Mouse (Mus musculus) frontal cortex, postnatal 14 days (tissue): ENCODE results near the gene 4930579G24Rik.

Experiments
- DNase-seq, 2 experiments: peaks; one replicate each; pipeline ENCODE4 v3.0.0; 2022; ENCODE audit warnings: low spot score in 2 of 2

4930579G24Rik gene

DNA sequence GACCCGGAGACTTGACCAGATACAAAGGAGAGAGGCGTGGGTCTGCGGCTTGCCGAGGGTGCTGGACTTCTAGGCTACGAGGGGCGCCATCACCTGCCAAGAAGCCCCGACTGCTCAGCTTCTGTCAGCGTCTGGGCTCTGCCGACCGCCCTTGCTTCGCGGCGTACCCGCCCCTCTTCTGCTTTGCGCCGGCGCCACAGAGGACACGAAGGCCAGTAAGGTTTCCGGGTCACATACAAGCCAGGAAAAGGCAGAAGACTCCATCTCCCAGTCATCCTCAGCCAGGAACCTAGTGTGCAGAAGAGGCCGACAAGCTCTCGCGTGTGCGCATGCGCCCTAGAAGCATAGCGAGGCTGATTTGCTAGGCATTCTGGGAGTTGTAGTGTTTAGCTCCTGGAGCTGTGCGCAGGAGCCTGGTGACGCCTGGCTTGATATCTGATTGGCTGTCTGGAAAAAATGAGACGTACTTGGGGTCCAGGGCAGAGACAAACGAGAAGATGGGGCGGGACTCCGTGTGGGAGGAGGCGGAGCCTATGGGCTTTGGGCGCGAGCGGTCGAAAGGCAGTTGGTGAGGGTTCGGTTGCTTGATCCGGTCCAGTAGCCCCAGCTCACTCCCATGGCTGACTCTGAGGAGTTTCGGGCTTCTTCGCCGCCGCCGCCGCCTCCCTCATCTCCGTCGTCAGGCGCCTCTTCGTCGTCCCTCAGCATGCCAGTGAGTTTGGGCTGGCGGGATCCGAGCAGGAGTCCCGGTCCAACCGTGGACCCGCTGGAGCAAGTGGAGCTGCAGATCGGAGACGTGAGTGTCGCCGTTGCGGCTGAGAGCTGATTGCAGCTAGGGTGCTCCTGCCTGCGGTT lies at the start of gene 4930579G24Rik:
Gene 4930579G24Rik, plus strand, starts transcription at position 519 of the 855 bp plus-strand sequence.
- peak; percentile 94 to 99 for DNase-seq

DNA sequence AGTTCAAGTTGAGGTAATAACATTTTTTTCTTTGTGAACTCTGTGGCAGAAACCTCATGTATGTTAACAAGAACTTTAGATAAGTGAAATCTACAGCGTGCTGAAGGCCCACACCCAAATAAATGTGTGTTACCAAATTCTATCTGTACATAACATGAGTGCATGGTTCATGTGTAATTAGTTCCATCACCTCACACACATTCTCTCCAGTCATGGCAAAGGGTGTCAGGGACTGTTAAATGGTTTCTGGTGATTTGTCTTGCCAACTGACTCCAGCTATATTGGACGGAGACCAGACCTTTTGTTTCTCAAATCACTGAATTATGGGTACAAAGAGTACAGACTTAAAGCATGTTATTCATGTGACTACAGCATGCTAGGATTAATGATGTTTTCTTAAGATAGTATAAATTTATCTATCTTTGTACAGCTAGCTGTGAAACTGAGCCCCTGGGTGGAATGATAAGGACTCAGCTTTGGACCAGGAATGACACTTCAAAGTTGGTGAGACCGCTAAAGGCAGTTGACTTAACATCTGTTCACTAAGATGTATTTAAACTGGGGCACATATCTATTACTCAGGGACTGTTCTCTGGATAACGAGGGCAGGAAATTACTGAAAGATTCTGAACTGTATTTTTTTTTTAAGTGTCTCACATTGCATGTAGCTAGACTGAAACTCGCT lies 48.8 kb upstream of the 4930579G24Rik start:
- no peak for DNase-seq

DNA sequence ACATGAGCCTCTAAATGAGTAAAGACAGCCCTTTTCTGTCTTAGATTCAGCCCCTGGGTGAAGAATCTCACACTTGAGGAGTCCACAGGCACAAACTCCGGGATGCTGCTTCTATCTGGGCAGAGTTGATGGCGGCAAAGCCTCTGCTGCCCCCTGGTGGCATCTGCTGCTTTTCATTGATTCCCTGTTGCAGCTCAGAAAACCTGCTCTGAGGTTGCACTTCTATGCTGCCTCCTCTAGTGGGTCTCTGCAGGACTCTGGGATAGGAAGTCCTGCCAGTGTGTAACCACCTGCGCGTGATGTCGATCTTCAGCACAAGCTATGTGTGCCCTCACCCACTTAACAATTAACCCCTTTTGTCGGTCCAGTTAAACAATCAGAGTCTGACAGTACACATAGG lies 42.1 kb upstream of the 4930579G24Rik start:
- peak; percentile 81 to 92 for DNase-seq

DNA sequence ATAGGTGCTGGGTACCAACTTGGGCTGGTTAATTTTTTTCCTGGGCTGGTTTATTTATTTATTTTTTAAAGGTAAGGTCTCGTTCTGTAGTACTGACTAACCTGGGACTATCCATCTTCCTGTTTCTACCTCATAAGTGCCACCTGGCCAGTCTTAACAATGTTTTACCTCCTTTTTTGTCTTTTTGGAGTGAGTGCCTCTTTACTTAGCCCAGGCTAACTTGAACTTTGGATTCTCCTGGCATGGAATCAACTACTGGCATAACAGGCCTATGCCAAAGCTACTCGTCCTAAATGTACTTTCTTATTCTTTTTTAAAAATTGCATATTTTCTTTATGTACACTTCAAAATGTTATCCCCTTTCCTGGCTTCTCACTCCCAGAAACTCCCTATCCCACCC lies 39.2 kb upstream of the 4930579G24Rik start:
- DNase-seq, result no peak

DNA sequence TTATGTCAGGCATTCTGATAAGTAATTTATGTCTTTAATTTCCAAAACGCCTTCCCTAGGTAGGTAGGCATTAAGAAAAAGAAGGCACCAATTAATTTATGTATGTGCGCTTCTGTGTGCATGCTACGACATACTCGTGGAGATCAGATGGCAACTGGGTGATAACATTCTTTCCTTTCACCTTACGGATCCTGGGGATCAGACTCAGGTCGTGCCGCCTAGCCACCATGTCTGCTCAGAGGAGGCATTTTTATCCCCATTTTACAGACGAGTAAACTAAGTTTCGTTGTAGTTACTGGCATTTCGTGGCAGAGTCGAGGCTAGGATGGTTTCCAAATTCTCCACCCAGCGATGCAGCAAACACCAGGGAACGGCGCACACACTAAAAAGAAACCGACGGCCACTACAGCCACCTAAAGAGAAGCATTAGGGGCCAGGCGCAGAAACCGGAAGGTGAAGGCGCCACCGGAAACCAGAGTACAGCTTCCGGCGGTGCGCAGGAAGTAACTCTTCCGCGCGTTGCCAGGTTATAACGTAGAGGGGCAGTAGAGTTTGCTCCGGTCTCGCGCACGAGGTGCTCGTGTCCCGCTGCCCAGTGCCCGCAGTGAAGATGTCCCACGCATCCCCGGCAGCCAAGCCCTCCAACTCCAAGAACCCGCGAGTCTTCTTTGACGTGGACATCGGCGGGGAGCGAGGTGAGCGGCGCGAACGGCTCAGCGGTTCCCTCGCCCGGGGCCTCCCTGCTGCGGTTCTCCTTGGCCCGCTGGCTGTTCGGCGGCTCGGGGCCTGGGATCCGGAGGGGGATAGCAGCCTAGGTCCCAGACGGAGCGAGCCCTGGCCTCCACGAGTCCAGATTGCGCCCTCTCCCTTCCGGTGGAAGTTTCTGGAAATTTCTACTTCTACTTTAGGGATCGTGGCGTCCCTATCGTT lies 37.8 kb upstream of the 4930579G24Rik start, which contains the start of gene Ppid:
Gene Ppid, plus strand, starts transcription at position 480 of the 930 bp plus-strand sequence.
- DNase-seq, result peak; percentile 59 to 61

DNA sequence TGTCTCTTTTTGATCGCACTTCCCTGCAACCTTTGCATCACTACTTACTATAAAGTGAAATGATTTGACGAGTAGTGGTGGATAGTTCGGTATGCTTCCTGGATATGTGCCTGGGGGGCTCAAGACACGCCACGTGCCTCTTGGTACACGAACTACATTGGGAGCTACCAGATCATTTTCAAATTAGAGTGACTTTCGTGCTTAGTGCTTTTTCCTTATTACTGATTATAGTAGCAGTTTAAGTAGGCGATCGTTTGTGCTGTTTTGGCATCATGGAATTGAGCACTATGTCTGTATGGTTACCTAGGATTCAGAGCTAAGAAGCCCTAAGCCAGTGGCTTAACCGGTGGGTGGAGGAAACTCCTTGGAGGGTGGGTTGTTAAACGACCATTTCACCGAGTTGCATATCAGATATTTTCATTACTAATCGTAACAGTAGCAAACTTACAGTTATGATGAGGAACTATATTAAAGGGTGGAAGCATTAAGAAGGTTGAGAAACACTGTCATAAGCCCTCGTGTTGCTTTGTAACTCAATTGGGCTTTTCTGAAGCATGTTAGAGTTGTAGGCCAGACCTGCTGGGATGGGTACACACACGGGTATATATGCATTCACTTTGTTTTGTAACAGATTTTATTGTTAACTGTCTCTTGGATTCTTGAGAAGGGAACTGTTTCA lies 36.9 kb upstream of the 4930579G24Rik start:
- DNase-seq, result no peak

DNA sequence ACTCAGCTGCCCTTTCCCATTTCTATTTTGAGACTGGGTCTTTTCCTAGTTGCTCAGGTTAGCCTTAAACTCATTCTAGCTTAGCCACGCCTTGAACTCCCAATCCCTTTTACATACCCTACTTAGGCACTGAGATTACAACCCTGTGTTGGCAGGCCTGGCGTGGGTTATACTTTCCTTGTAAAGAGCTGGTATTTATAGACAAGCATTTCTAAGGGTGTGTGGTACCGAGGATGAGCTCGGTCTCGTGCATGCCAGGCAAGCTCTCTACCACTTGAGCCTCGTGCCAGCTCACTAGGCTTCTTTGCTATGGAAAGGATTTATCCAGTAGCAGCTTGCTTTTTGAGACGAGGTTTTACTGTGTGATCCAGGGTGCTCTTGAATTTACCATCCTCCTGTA lies 33.4 kb upstream of the 4930579G24Rik start:
- DNase-seq, result no peak

DNA sequence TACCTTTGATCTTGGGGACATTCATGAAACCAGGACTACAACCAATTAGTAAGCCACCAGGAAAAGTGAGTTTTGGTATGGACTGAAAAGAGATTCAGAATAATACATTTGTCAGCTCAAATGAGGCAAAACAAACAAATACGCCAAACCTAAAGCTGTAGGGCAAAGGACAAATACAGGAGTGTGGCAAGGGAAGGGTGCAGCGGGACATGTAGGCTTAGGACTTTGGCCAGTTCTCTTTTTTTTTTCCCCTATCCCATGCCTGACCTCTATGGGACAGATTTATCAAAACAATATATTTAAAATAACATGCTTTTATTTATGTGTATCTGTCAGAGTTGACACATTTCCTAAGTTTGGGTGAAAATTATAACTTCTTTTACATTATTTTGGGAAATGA lies 19.0 kb upstream of the 4930579G24Rik start:
- no peak for DNase-seq

DNA sequence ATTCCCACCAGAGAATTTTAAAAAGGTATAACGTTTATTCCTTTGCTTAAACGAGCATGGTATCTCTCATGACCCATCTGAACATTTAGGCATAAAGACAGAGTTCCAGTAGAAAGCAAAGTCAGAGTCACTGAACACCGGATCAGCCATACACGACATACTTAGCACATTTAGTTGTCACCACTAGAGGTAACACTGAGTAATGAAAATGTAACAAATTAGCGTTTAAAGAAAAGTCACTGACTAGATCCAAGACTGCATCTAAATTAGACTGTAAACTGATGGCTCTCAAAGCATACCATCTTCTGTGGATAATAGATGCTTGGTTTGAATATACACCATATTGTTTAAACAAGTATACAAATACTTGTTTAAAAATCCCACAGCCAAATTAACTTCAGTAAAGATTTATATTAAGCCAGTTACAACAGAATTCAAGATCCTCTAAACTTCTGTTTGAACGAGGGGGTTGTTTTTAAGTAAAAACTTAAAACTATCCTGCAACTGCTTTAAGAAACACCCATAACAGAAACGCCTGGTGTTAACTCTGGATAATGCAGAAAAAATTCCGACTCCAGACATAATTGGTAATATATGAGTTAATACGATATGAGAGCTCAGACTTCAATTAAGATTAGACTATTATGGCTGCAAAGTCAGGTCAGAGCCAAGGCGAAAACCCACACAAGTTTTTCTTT lies 1.2 kb upstream of the 4930579G24Rik start:
- DNase-seq, result no peak

DNA sequence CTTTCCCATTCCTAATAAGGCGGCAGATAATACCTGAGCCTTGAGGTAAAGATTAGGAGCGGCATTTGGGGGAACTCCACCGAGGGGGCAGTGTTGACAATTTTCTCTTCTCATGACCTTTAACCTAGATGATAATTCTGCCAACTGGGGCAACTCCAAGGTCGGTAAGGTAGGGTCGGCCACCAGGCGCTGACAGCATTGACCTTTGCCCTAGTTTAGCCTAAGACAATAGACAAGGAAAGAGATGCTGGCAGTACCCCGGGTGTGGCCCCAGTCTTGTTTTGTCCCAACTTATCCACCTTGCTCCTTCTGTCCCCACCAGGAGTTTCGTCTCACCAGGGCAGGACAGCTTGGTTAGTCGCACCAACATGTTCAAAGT lies 708 bp upstream of the 4930579G24Rik start:
- no peak for DNase-seq

DNA sequence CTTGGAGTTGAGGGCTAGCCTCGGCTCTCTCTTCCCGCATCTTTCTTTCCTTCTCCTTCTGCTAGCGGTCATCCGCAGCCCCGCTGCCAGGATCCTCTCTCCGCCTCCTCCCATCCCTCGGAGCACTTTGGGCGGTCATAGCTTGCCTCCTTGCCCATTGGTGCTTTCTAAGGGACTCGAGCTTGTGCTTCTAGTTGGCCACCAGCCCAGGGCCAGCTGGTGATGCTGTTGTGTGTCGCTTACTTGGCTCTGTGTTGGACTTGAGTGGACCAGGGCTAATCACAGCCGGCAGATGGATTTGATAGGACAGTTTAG lies 494 bp downstream of the 4930579G24Rik start, which contains the start of gene Etfdh:
Gene Etfdh, minus strand, starts transcription at position 85 of the 315 bp plus-strand sequence.
- DNase-seq, result peak; percentile 47 to 68

DNA sequence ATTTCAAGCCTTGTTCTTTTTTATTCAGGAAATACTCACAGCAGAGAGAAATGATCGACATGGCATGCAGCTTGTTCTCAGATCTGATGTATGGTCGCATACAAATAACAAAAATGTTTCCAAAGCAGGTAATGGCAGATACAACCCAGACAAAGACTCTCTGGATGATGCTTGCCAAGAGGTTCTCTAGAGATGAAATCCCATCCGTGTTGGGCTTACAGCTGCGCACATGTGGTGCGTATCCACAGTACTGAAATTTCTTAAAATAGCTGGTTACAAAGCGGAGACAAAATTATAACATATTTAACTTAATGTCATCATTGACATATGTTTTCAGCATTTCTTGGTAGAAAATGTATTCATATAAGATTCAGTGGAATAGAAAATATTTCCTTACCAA lies 23.2 kb downstream of the 4930579G24Rik start:
- no peak for DNase-seq

DNA sequence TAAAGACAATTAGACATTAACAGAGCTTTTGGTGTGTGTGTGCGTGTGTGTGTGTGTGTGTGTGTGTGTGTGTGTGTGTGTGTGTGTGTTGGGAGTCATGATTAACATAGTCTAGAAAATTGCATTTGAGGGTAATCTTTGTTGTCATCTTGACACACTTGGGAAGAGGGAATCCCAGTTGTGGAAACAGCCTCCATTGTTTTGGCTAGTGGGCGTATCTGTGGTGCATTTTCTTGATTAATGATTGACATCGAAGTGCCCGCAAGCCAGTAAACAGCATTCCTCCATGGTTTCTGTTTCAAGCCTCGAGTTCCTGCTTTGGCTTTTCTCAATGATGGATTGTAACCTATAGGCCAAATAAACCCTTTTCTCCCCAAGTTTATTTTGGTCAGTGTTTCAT lies 27.8 kb downstream of the 4930579G24Rik start:
- DNase-seq, result no peak

DNA sequence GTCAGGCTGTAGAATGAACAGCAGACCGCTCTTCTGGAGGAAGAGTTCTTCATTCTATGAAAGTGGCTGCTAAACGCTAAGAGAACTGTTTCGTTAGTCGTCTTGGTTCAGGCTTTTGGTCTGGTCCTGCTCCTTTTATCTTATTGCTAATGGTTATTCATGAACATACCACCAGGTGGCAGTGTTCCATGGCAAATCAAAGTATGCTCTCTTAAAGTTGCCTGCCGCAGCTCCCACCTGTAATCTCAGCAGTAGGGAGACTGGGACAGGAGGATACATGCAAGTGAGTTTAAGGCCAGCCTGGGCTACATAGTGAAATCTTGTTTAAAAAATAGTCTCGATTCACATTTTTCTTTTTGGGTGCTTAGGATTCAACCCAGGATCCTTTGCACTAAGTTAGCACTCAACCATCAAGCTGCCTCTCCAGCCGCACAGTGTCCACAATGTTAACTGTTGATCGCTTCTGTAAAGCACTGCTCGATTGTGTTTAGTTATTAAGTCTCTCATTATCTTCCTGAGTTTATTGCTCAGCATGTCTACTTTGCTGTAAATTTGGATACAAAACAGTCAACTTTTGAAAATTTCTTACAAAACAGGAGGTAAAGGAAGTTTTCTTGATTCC lies 36.0 kb downstream of the 4930579G24Rik start:
- DNase-seq, result peak in 1 of 2 experiments; percentile 13

DNA sequence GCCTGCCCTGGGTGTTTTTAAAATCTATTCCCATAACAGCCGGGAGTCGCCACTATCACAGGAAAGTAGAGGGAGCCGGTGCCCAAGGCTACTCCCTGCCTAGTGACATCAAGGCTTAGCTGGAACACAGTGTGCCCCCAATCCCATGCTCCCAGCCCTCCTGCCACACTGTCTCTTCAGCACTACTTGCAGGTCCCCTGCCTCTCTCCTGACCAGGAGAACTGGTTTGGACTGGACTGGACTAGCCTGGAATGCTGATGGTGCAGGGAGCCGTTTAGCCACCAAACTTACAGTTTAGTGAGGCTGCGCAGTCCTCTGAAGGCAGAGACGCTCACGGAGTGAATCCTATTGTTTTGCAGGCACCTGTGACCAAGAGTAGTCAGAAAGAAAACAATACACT lies 41.7 kb downstream of the 4930579G24Rik start:
- no peak for DNase-seq

DNA sequence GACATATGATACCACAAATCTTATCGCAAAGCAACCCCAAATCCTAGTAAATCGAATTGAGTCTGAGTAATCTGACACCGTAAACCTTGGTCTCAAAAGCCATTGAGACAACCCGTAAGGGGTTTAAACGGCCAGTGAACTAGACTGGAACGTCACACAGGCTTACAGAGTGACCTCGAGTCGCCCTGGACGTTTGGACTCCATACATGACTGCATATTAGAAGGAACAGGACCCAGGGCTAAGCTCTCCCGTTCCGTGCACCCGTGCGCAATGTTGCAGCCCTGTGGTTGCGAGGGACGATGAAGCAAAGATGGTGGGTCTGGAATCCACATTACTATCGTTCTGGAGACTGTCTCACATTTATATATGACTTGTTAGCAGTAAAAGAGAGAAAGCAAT lies 43.3 kb downstream of the 4930579G24Rik start:
- no peak for DNase-seq

DNA sequence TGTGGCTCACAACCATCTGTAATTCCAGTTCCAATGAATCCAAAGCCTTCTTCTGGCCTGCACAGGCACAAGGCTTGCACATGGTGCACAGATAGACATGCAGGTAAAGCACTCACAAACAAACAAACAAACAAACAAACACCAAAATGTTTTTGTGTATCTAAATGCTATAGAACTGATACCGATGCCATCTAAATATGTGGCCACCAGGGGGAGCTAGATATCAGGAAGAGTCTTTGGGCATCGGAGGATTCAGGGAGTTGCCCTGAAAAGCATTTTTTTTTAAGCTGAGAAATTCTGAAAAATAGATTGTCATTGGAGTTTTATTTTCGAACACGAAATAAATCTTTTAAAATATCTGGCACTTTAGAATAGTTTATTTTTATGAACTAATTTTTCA lies 44.2 kb downstream of the 4930579G24Rik start:
- peak in 1 of 2 experiments; percentile 59 for DNase-seq

DNA sequence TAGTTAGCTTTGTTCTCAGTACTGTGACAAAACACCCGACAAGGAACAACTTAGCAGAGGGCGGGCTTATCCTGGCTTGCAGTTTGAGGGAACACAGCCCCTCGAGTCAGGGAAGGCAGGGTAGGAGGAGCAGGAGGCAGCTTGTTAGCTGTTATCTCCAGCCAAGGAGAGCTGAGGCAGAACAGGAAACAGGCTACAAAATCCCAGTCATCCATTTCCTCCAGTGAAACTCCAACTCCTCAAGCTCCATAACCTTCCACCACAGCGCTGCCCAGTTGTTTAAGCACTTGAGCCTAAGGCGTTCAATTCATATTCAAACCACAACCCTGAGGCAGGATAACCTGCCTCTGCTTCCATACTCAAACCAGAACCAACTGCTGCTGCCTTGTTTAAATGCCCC lies 45.8 kb downstream of the 4930579G24Rik start:
- no peak for DNase-seq

DNA sequence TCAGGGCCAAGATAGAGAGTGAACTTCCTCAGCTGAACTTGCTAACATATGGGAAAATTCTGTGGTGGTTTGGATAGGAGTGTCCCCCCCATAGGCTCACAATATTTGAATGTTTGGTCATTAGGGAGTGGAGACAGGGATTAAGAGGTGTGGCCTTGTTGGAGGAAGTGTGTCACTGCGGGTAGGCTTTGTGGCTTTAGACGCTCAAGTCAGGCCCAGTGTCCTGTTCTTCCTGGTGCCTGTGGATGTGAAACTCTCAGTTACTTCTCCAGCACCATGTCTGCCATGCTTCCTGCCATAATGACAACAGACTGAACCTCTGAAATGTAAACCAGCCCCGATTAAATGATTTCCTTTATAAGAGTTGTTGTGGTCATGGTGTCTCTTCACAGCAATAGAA lies 47.5 kb downstream of the 4930579G24Rik start:
- no peak for DNase-seq
